Mouse (Mus musculus): ENCODE data around the gene Arhgdig. TPM values are rescaled to one million over a fixed set of nuclear protein-coding genes. Genes with fewer than 3 reads are reported as not detected.
"Not testable (repeated sequence)": the region's sequence is repeated elsewhere in the genome, so short reads cannot be mapped to it uniquely, and the experiment has no call there.

Arhgdig gene
- polyA plus RNA-seq, 1 experiment from 2014 or later, result 10.0 TPM

DNA sequence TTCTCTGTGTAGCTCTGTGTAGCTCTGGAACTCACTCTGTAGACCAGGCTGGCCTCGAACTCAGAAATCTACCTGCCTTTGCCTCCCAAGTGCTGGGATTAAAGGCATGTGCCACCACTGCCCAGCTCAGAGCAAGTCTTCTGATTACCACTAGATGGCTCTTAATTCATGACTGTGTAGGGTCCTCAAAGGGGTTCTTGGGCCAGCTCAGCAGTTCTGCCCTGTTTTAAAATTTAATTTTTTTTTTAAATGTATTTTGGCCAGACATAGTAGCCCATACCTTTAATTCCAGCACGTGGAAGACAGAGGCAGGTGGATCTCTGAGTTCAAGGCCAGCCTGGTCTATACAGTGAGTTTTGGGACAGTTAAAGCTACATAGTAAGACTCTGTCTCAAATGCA is 32.3 kb downstream of the Arhgdig start:
- WGBS, result 91% methylated on average over 2 of the region's 2 CpGs
- not testable (repeated sequence) for H3K27me3 ChIP-seq (ENCODE audit: control insufficient read depth, insufficient read depth, low read length); ATAC-seq (ENCODE audit: low FRiP score); H3K4me2 ChIP-seq (replicated peaks; ENCODE audit: low read depth, low read length); H3K4me1 ChIP-seq (replicated peaks; ENCODE audit: control insufficient read depth, insufficient read depth, low read length); H3K9ac ChIP-seq (ENCODE audit: low read depth, low read length); DNase-seq (ENCODE audit: low spot score); H3K27ac ChIP-seq (ENCODE audit: low read depth, low read length); H3K9me3 ChIP-seq (ENCODE audit: control insufficient read depth, low read length); H3K36me3 ChIP-seq (ENCODE audit: control insufficient read depth, insufficient read depth, low read length); H3K4me3 ChIP-seq (ENCODE audit: low read depth, low read length)

DNA sequence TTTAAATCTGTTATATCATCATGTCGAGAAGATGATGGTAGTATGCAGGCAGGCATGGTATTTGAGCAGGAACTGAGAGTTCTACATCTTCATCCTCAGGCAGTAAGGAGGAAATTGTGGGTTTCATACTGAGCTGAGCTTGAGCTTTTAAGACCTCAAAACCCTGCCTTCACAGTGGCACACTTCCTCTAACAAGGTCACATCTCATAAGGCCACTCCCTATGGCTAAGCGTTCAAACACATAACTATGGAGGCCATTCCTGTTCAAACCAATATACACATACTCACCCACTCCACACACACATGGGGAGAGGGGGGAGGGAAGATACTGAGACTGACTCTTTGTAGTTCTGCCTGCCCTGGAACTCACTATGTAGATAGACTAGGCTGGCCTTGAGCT is 39.5 kb downstream of the Arhgdig start:
- no peak overlapping the region for H3K27ac ChIP-seq (ENCODE audit: low read depth, low read length)
- DNase-seq (ENCODE audit: low spot score), result no peak
- no peaks in the 10 kb centered on the region for H3K27me3 ChIP-seq (ENCODE audit: control insufficient read depth, insufficient read depth, low read length)
- no peak overlapping the region for H3K4me3 ChIP-seq (ENCODE audit: low read depth, low read length)
- H3K4me2 ChIP-seq (replicated peaks; ENCODE audit: low read depth, low read length), result no peak overlapping the region
- no peak overlapping the region for H3K9ac ChIP-seq (ENCODE audit: low read depth, low read length)
- ATAC-seq (ENCODE audit: low FRiP score), result no peak
- H3K4me1 ChIP-seq (replicated peaks; ENCODE audit: control insufficient read depth, insufficient read depth, low read length), result no peaks in the 10 kb centered on the region
- 94% methylated on average over 2 of the region's 2 CpGs for WGBS
- H3K9me3 ChIP-seq (ENCODE audit: control insufficient read depth, low read length), result no peaks in the 10 kb centered on the region
- no peaks in the 10 kb centered on the region for H3K36me3 ChIP-seq (ENCODE audit: control insufficient read depth, insufficient read depth, low read length)

DNA sequence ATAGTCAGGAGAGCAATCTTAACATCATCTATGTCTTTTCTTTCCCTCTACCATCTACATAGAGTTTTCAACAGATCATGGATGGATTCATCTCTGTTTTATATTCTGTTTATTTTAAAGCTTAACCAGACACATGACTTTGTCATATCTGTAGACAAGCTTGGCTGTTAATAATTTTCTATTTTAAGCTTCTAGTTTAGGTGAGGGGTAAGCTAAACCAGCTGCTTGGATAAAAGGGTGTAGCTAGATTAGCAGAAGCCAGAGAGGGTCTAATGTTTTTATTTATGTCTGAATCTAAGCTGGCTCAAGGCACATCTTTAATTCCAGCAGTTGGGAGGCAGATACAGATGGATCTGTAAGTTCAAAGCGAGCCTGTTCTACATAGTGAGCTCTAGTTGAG is 44.9 kb downstream of the Arhgdig start:
- Histone ChIP-seq H3K4me3 (ENCODE audit: low read depth, low read length) (no peak overlapping the region), H3K27ac (ENCODE audit: low read depth, low read length) (no peak overlapping the region), H3K36me3 (ENCODE audit: control insufficient read depth, insufficient read depth, low read length) (no peaks in the 10 kb centered on the region), H3K9ac (ENCODE audit: low read depth, low read length) (no peak overlapping the region), H3K4me2 (replicated peaks; ENCODE audit: low read depth, low read length) (no peak overlapping the region), H3K9me3 (ENCODE audit: control insufficient read depth, low read length) (no peaks in the 10 kb centered on the region), H3K27me3 (ENCODE audit: control insufficient read depth, insufficient read depth, low read length) (no peaks in the 10 kb centered on the region), H3K4me1 (replicated peaks; ENCODE audit: control insufficient read depth, insufficient read depth, low read length) (no peaks in the 10 kb centered on the region)
- 100% methylated on average over 1 of the region's 1 CpGs for WGBS
- ATAC-seq (ENCODE audit: low FRiP score) (no peak), DNase-seq (ENCODE audit: low spot score) (no peak)

DNA sequence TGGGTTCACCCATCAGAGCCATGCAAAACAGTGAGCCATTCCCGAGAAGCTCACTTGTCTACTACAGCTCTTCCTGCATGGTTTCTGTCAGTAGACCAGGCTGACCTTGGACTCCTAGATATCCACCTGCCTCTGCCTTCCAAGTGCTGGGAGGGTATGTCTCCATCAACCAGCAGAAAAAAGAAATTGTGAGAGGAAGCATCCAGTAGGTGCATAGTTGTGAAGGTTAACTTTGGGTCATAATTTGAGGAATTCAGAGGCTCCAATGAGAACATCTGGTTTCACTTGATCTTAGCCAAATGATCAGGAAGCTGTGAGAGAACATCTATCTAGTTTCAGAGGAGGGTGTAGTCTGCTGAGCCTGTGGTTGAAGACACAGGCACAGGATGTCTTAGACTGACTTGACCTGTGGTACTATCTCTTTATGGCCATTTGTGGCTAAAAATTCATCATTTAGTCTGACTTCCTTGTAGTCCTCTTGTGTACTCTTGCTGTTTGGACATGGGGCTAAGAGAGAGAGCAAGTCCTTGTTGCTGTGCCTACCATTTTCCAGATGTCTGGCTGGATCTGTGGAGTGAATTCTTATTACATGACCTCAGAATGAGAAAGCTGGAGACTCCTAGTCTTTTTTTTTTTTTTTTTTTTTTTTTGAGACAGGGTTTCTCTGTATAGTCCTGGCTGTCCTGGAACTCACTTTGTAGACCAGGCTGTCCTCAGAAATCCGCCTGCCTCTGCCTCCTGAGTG is 55.5 kb downstream of the Arhgdig start:
- WGBS, result 93% methylated on average over 2 of the region's 2 CpGs
- DNase-seq (ENCODE audit: low spot score), result no peak
- Histone ChIP-seq H3K36me3 (ENCODE audit: control insufficient read depth, insufficient read depth, low read length) (peaks cover 4% of the 10 kb centered on the region; the same call in 1 of the 2 replicates), H3K4me2 (replicated peaks; ENCODE audit: low read depth, low read length) (no peak overlapping the region), H3K27ac (ENCODE audit: low read depth, low read length) (no peak overlapping the region), H3K4me1 (replicated peaks; ENCODE audit: control insufficient read depth, insufficient read depth, low read length) (no peaks in the 10 kb centered on the region), H3K27me3 (ENCODE audit: control insufficient read depth, insufficient read depth, low read length) (no peaks in the 10 kb centered on the region), H3K4me3 (ENCODE audit: low read depth, low read length) (no peak overlapping the region), H3K9ac (ENCODE audit: low read depth, low read length) (no peak overlapping the region), H3K9me3 (ENCODE audit: control insufficient read depth, low read length) (no peaks in the 10 kb centered on the region)
- no peak for ATAC-seq (ENCODE audit: low FRiP score)

Other genes starting within 250 kb of the Arhgdig start
- gene Capn15, start 222.0 kb downstream of the Arhgdig start, polyA plus RNA-seq (2014; fragmentation: Nextera tagmentation; extraction: Ambion mirVana), result 19.5 and 20.3 TPM in 2 replicates
- gene Rab11fip3, start 138.2 kb downstream of the Arhgdig start, polyA plus RNA-seq (2014; fragmentation: Nextera tagmentation; extraction: Ambion mirVana), result 19.6 and 20.4 TPM in 2 replicates
- 20.4 and 24.7 TPM in 2 replicates for gene Decr2, start 117.4 kb downstream of the Arhgdig start, polyA plus RNA-seq (2014; fragmentation: Nextera tagmentation; extraction: Ambion mirVana)
- gene Nme4, start 112.2 kb downstream of the Arhgdig start, polyA plus RNA-seq (2014; fragmentation: Nextera tagmentation; extraction: Ambion mirVana), result 60.3 and 62.6 TPM in 2 replicates
- 1.0 and 1.1 TPM in 2 replicates for gene Tmem8, start 94.5 kb downstream of the Arhgdig start, polyA plus RNA-seq (2014; fragmentation: Nextera tagmentation; extraction: Ambion mirVana)
- gene Mrpl28, start 84.3 kb downstream of the Arhgdig start, polyA plus RNA-seq (2014; fragmentation: Nextera tagmentation; extraction: Ambion mirVana), result 244 TPM in 2 replicates
- gene Axin1, start 69.1 kb downstream of the Arhgdig start, polyA plus RNA-seq (2014; fragmentation: Nextera tagmentation; extraction: Ambion mirVana), result 8.6 and 12.4 TPM in 2 replicates
- 0.27 and 0.46 TPM in 2 replicates for gene Pdia2, start 8.7 kb downstream of the Arhgdig start, polyA plus RNA-seq (2014; fragmentation: Nextera tagmentation; extraction: Ambion mirVana)
- 1.0 and 2.6 TPM in 2 replicates for gene Rgs11, start 4.8 kb downstream of the Arhgdig start, polyA plus RNA-seq (2014; fragmentation: Nextera tagmentation; extraction: Ambion mirVana)
- gene Fam234a, start 36.5 kb upstream of the Arhgdig start, polyA plus RNA-seq (2014; fragmentation: Nextera tagmentation; extraction: Ambion mirVana), result 18.7 and 20.1 TPM in 2 replicates
- 131 and 133 TPM in 2 replicates for gene Luc7l, start 45.1 kb upstream of the Arhgdig start, polyA plus RNA-seq (2014; fragmentation: Nextera tagmentation; extraction: Ambion mirVana)
- 0.25 and 0.79 TPM in 2 replicates for gene Neurl1b, start 207.0 kb upstream of the Arhgdig start, polyA plus RNA-seq (2014; fragmentation: Nextera tagmentation; extraction: Ambion mirVana)

Data from hindbrain, embryonic 11.5 days (tissue).